Mouse (Mus musculus): ENCODE results near the gene Gpx2. TPM values are rescaled to one million over a fixed set of nuclear protein-coding genes. Genes with fewer than 3 reads are reported as not detected.

Gpx2 gene
- total and polyA plus RNA-seq, 3 experiments: not detected

- DNase-seq (ENCODE audit: extremely low read depth): no peak
- in situ Hi-C loops (cut with MboI; ENCODE audit: low pct_ligation_motif_present, low pct_unique_long_range_greater_than_20kb, low sequenced_read_pairs): no loop called here
- Histone ChIP-seq H3K9ac (ENCODE audit: insufficient read depth, low read depth) (no peak overlapping the region), H3K79me2 (replicated peaks; ENCODE audit: control insufficient read depth, extremely low read depth, insufficient read depth, poor library complexity, severe bottlenecking) (no peaks in the 10 kb centered on the region), H3K36me3 (replicated peaks in 1 of 2; ENCODE audit: control insufficient read depth in 1 of 2, insufficient read depth in 1 of 2, low read length in 1 of 2) (no peaks in the 10 kb centered on the region), H3K4me3 (replicated peaks in 1 of 3; ENCODE audit: low read depth in 2 of 3, low read length in 2 of 3, poor library complexity in 1 of 3) (no peak overlapping the region), H3K27me3 (replicated peaks) (peaks cover 18% of the 10 kb centered on the region), H3K4me1 (ENCODE audit: control insufficient read depth in 1 of 2, insufficient read depth in 2 of 2) (peaks cover 0 to 24% of the 10 kb centered on the region in 2 experiments; a peak in 2 of 4 replicates), H3K9me3 (replicated peaks; ENCODE audit: low read length) (no peaks in the 10 kb centered on the region), H3K4me2 (ENCODE audit: insufficient read depth, low read depth, poor library complexity, severe bottlenecking) (no peak overlapping the region), H3K27ac (ENCODE audit: insufficient read depth, low read depth) (no peak overlapping the region)
- dilution Hi-C loops (cut with MboI; ENCODE audit: extremely low pct_ligation_motif_present, extremely low pct_unique_long_range_greater_than_20kb, low sequenced_read_pairs): no loop called here
- no peak for TF ChIP-seq BHLHE40 (IDR thresholded peaks at IDR 0.05; ENCODE audit: low read depth, low read length)
- TF ChIP-seq NELFE (IDR thresholded peaks at IDR 0.05; ENCODE audit: low read depth, low read length): no peak
- no peak for TF ChIP-seq USF1 (IDR thresholded peaks at IDR 0.05; ENCODE audit: low read depth, low read length)
- no peak for TF ChIP-seq UBTF (IDR thresholded peaks at IDR 0.05; ENCODE audit: low read depth, low read length)
- TF ChIP-seq MEF2A (IDR thresholded peaks at IDR 0.05; ENCODE audit: borderline replicate concordance, low read depth, low read length): no peak
- no peak for TF ChIP-seq EP300 (IDR thresholded peaks at IDR 0.05; ENCODE audit: low read length)
- no peak for TF ChIP-seq POLR2AphosphoS2 (IDR thresholded peaks at IDR 0.05; ENCODE audit: low read depth, low read length)
- no peak for TF ChIP-seq USF2 (conservative IDR thresholded peaks at IDR 0.05; ENCODE audit: low read depth, low read length)
- TF ChIP-seq TCF12 (IDR thresholded peaks at IDR 0.05; ENCODE audit: low read depth, low read length): no peak
- no peak for TF ChIP-seq E2F4 (IDR thresholded peaks at IDR 0.05; ENCODE audit: insufficient replicate concordance, low read depth, low read length)
- TF ChIP-seq CHD2 (IDR thresholded peaks at IDR 0.05; ENCODE audit: low read length): no peak
- TF ChIP-seq JUND (conservative IDR thresholded peaks at IDR 0.05; ENCODE audit: low read depth, low read length): no peak
- no peak for TF ChIP-seq ETS1 (conservative IDR thresholded peaks at IDR 0.05; ENCODE audit: low read depth, low read length)
- TF ChIP-seq TBP (conservative IDR thresholded peaks at IDR 0.05; ENCODE audit: low read depth, low read length): no peak
- no peak for TF ChIP-seq ZC3H11A (IDR thresholded peaks at IDR 0.05; ENCODE audit: low read depth, low read length)
Measured at GRCm38 (mm10) chr12:76803028-76803427, 7.7 kb upstream of the Gpx2 start.

- peaks cover 23% of the 10 kb centered on the region for H3K27me3 ChIP-seq (replicated peaks)
- H3K79me2 ChIP-seq (replicated peaks; ENCODE audit: control insufficient read depth, extremely low read depth, insufficient read depth, poor library complexity, severe bottlenecking): no peaks in the 10 kb centered on the region
- H3K36me3 ChIP-seq (replicated peaks in 1 of 2; ENCODE audit: control insufficient read depth in 1 of 2, insufficient read depth in 1 of 2, low read length in 1 of 2): no peaks in the 10 kb centered on the region
- no peak for DNase-seq (ENCODE audit: extremely low read depth)
- H3K4me3 ChIP-seq (replicated peaks in 1 of 3; ENCODE audit: low read depth in 2 of 3, low read length in 2 of 3, poor library complexity in 1 of 3): no peak overlapping the region
- TF ChIP-seq IRF4 (IDR thresholded peaks at IDR 0.05; ENCODE audit: low read depth, low read length): no peak
- TF ChIP-seq ZKSCAN1 (IDR thresholded peaks at IDR 0.05; ENCODE audit: borderline replicate concordance, low read depth, low read length): no peak
- H3K4me2 ChIP-seq (ENCODE audit: insufficient read depth, low read depth, poor library complexity, severe bottlenecking): no peak overlapping the region
- H3K27ac ChIP-seq (ENCODE audit: insufficient read depth, low read depth): no peak overlapping the region
- H3K4me1 ChIP-seq (ENCODE audit: control insufficient read depth in 1 of 2, insufficient read depth in 2 of 2): no peaks in the 10 kb centered on the region
- H3K9me3 ChIP-seq (replicated peaks; ENCODE audit: low read length): no peaks in the 10 kb centered on the region
- dilution Hi-C loops (cut with MboI; ENCODE audit: extremely low pct_ligation_motif_present, extremely low pct_unique_long_range_greater_than_20kb, low sequenced_read_pairs): no loop called here
- in situ Hi-C loops (cut with MboI; ENCODE audit: low pct_ligation_motif_present, low pct_unique_long_range_greater_than_20kb, low sequenced_read_pairs): no loop called here
- H3K9ac ChIP-seq (ENCODE audit: insufficient read depth, low read depth): no peak overlapping the region
Measured at GRCm38 (mm10) chr12:76798008-76798720, 2.8 kb upstream of the Gpx2 start.

Measured in CH12.LX (cell line).